Mouse (Mus musculus) MEL (cell line): ENCODE data around the gene Vps37d. TPM values are rescaled to one million over a fixed set of nuclear protein-coding genes. Genes with fewer than 3 reads are reported as not detected.
A peak's percentile ranks its signal among the peaks of the same experiment; 100 is the strongest.

Experiments
- DNase-seq: peaks from one replicate; pipeline ENCODE4 v3.0.0; 2011; ENCODE audit warnings: low read depth, low spot score
- H3K27ac ChIP-seq: 2 replicates; pipeline ENCODE4 v1.5.1; 2012; ENCODE audit warnings: low read depth, mild to moderate bottlenecking, control low read depth, low read length, moderate library complexity; ENCODE audit not compliant: control insufficient read depth
- H3K27me3 ChIP-seq, 2 experiments: fragments of 150-350 bp in 1 of 2; sonication (generic) in 1 of 2; 2 replicates each; pipeline ENCODE4 v1.6.1; 2012; ENCODE audit warnings: low read length in 2 of 2, mild to moderate bottlenecking in 2 of 2, improper control_type of control experiment in 1 of 2, moderate library complexity in 1 of 2; ENCODE audit not compliant: insufficient read depth in 2 of 2, control insufficient read depth in 1 of 2
- H3K36me3 ChIP-seq, 2 experiments: 2 replicates each; pipeline ENCODE4 v1.6.1; 2012 to 2014; ENCODE audit warnings: low read length in 2 of 2, improper control_type of control experiment in 1 of 2, inconsistent platforms in 1 of 2, mild to moderate bottlenecking in 1 of 2; ENCODE audit not compliant: insufficient read depth in 2 of 2, control insufficient read depth in 1 of 2
- H3K4me1 ChIP-seq, 2 experiments: fragments of 150-350 bp in 1 of 2; sonication (generic) in 1 of 2; 2 replicates each; pipeline ENCODE4 v1.6.1; 2012; ENCODE audit warnings: low read length in 2 of 2, improper control_type of control experiment in 1 of 2, mild to moderate bottlenecking in 1 of 2; ENCODE audit not compliant: insufficient read depth in 2 of 2, control insufficient read depth in 1 of 2
- H3K4me3 ChIP-seq, 2 experiments: fragments of 150-350 bp in 1 of 2; sonication (generic) in 1 of 2; 2 replicates each; pipeline ENCODE4 v1.5.1; 2012; ENCODE audit warnings: low read depth in 2 of 2, low read length in 2 of 2, mild to moderate bottlenecking in 2 of 2, moderate library complexity in 2 of 2, control low read depth in 1 of 2, improper control_type of control experiment in 1 of 2; ENCODE audit not compliant: control insufficient read depth in 1 of 2, insufficient read depth in 1 of 2
- H3K79me2 ChIP-seq: 2 replicates; pipeline ENCODE4 v1.6.1; 2012; ENCODE audit warnings: mild to moderate bottlenecking, low read length, moderate library complexity; ENCODE audit not compliant: control insufficient read depth, poor library complexity, insufficient read depth
- H3K9ac ChIP-seq: 2 replicates; pipeline ENCODE4 v1.6.1; 2012; ENCODE audit warnings: low read depth, mild to moderate bottlenecking, control low read depth, low read length, moderate library complexity; ENCODE audit not compliant: control insufficient read depth, poor library complexity, severe bottlenecking
- H3K9me3 ChIP-seq: fragments of 150-350 bp; sonication (generic); replicated peaks from 2 replicates; pipeline ENCODE4 v1.6.1; 2012; ENCODE audit warnings: mild to moderate bottlenecking, low read length, improper control_type of control experiment, moderate library complexity; ENCODE audit not compliant: insufficient read depth
- CTCF ChIP-seq, 3 experiments: IDR thresholded peaks in 2 of 3; conservative IDR thresholded peaks in 1 of 3; 2 replicates each; pipeline ENCODE4 v1.5.1; 2011 to 2012; ENCODE audit warnings: low read length in 3 of 3, low read depth in 2 of 3, mild to moderate bottlenecking in 2 of 3, improper control_type of control experiment in 1 of 3, inconsistent platforms in 1 of 3, mixed read lengths in 1 of 3, moderate library complexity in 1 of 3; ENCODE audit not compliant: control insufficient read depth in 1 of 3, insufficient read depth in 1 of 3, poor library complexity in 1 of 3, severe bottlenecking in 1 of 3
- ELF1 ChIP-seq: IDR thresholded peaks from 2 replicates; pipeline ENCODE4 v1.6.1; 2014; ENCODE audit warnings: low read depth, mild to moderate bottlenecking, inconsistent platforms, low read length, improper control_type of control experiment, moderate library complexity
- ETS1 ChIP-seq: IDR thresholded peaks from 2 replicates; pipeline ENCODE4 v1.6.1; 2012; ENCODE audit warnings: low read depth, mild to moderate bottlenecking, inconsistent platforms, low read length, improper control_type of control experiment, moderate library complexity
- GABPA ChIP-seq: IDR thresholded peaks from 2 replicates; pipeline ENCODE4 v1.6.1; 2012; ENCODE audit warnings: low read depth, mild to moderate bottlenecking, inconsistent platforms, low read length, improper control_type of control experiment, moderate library complexity
- GATA1 ChIP-seq: IDR thresholded peaks from 2 replicates; pipeline ENCODE4 v1.6.1; 2011; ENCODE audit warnings: low read depth, low read length, improper control_type of control experiment
- HCFC1 ChIP-seq: IDR thresholded peaks from 2 replicates; pipeline ENCODE4 v1.6.1; 2012; ENCODE audit warnings: low read depth, mild to moderate bottlenecking, inconsistent platforms, low read length, improper control_type of control experiment, moderate library complexity
- JUND ChIP-seq: IDR thresholded peaks from 2 replicates; pipeline ENCODE4 v1.6.1; 2011; ENCODE audit warnings: low read depth, mild to moderate bottlenecking, improper control_type of control experiment, low read length
- MAFK ChIP-seq: IDR thresholded peaks from 2 replicates; pipeline ENCODE4 v1.6.1; 2011; ENCODE audit warnings: low read depth, mild to moderate bottlenecking, low read length, improper control_type of control experiment, borderline replicate concordance
- MAZ ChIP-seq: IDR thresholded peaks from 2 replicates; pipeline ENCODE4 v1.6.1; 2012; ENCODE audit warnings: low read depth, mild to moderate bottlenecking, inconsistent platforms, low read length, improper control_type of control experiment
- MEF2A ChIP-seq: IDR thresholded peaks from 2 replicates; pipeline ENCODE4 v1.6.1; 2014; ENCODE audit warnings: low read depth, mild to moderate bottlenecking, inconsistent platforms, low read length, improper control_type of control experiment; ENCODE audit not compliant: poor library complexity, insufficient replicate concordance, severe bottlenecking; ENCODE audit errors: extremely low read depth
- NRF1 ChIP-seq: IDR thresholded peaks from 2 replicates; pipeline ENCODE4 v1.6.1; 2014; ENCODE audit warnings: low read depth, mild to moderate bottlenecking, inconsistent platforms, low read length, improper control_type of control experiment, moderate library complexity; ENCODE audit not compliant: poor library complexity, insufficient read depth, severe bottlenecking
- POLR2AphosphoS2 ChIP-seq: IDR thresholded peaks from 2 replicates; pipeline ENCODE4 v1.6.1; 2011; ENCODE audit warnings: low read length, improper control_type of control experiment
- POLR2AphosphoS5 ChIP-seq: IDR thresholded peaks from 2 replicates; pipeline ENCODE4 v1.6.1; 2012; ENCODE audit warnings: low read depth, borderline replicate concordance, mild to moderate bottlenecking, inconsistent platforms, low read length, moderate library complexity, mixed read lengths
- RAD21 ChIP-seq: IDR thresholded peaks from 2 replicates; pipeline ENCODE4 v1.6.1; 2011; ENCODE audit warnings: mild to moderate bottlenecking, low read depth, low read length, improper control_type of control experiment
- RCOR1 ChIP-seq: IDR thresholded peaks from 2 replicates; pipeline ENCODE4 v1.6.1; 2012; ENCODE audit warnings: low read depth, mild to moderate bottlenecking, inconsistent platforms, low read length, improper control_type of control experiment
- TAL1 ChIP-seq: IDR thresholded peaks from 2 replicates; pipeline ENCODE4 v1.6.1; 2012; ENCODE audit warnings: mild to moderate bottlenecking, inconsistent platforms, low read length, moderate library complexity, mixed read lengths
- TBP ChIP-seq: IDR thresholded peaks from 2 replicates; pipeline ENCODE4 v1.8.0; 2011; ENCODE audit warnings: low read depth, low read length, improper control_type of control experiment
- UBTF ChIP-seq: IDR thresholded peaks from 2 replicates; pipeline ENCODE4 v1.6.1; 2012; ENCODE audit warnings: low read depth, mild to moderate bottlenecking, inconsistent platforms, low read length, improper control_type of control experiment, moderate library complexity, borderline replicate concordance; ENCODE audit not compliant: insufficient read depth
- USF1 ChIP-seq: IDR thresholded peaks from 2 replicates; pipeline ENCODE4 v1.6.1; 2014; ENCODE audit warnings: low read depth, mild to moderate bottlenecking, inconsistent platforms, low read length, improper control_type of control experiment, moderate library complexity
- USF2 ChIP-seq, 2 experiments: IDR thresholded peaks; 2 replicates each; pipeline ENCODE4 v1.6.1; 2011 to 2012; ENCODE audit warnings: improper control_type of control experiment in 2 of 2, low read length in 2 of 2, borderline replicate concordance in 1 of 2, inconsistent platforms in 1 of 2, low read depth in 1 of 2, mild to moderate bottlenecking in 1 of 2; ENCODE audit not compliant: insufficient read depth in 1 of 2
- ZC3H11A ChIP-seq: IDR thresholded peaks from 2 replicates; pipeline ENCODE4 v1.6.1; 2012; ENCODE audit warnings: low read depth, mild to moderate bottlenecking, inconsistent platforms, low read length, improper control_type of control experiment
- polyA plus RNA-seq, 2 experiments: library from polyadenylated mRNA; stranded (reverse) in 1 of 2; unstranded in 1 of 2; fragments of >175 nt in 1 of 2; fragments of >200 nt in 1 of 2; gene quantifications; 2 replicates each; pipeline versions ENCODE4 v1.2.1 to v1.2.4; 2012; ENCODE audit warnings: low replicate concordance in 2 of 2, low read depth in 1 of 2; ENCODE audit not compliant: insufficient read length in 2 of 2, insufficient read depth in 1 of 2, missing spikeins in 1 of 2
- total RNA-seq: library from RNA; depleted of rRNA; stranded (reverse); fragments of 300-350 nt; gene quantifications from 2 replicates; pipeline ENCODE4 v1.2.3, GENCODE M21; 2012

Gene Vps37d
- total and polyA plus RNA-seq, 3 experiments = 0.31 to 1.2 TPM; not detected in 1

GRCm38 (mm10) chr5:135034593-135034992 lies 43.5 kb downstream of the Vps37d start:
- no peak for TF ChIP-seq MAZ
- peak; percentile 47 to 66 (median 56) for TF ChIP-seq CTCF (IDR thresholded peaks at IDR 0.05 in 2 of 3, conservative IDR thresholded peaks at IDR 0.05 in 1 of 3; ENCODE audit: control insufficient read depth in 1 of 3, insufficient read depth in 1 of 3, low read depth in 2 of 3, low read length in 3 of 3, poor library complexity in 1 of 3, severe bottlenecking in 1 of 3)
- no peak for TF ChIP-seq RCOR1
- TF ChIP-seq ETS1 = no peak
- no peaks in the 10 kb centered on the region for H3K79me2 ChIP-seq
- no peak overlapping the region for H3K4me3 ChIP-seq
- DNase-seq = peak; percentile 26
- no peak overlapping the region for H3K27ac ChIP-seq
- no peak overlapping the region for H3K9ac ChIP-seq
- H3K36me3 ChIP-seq = peaks cover 0 to 1% of the 10 kb centered on the region in 2 experiments; a peak in 2 of 4 replicates
- H3K4me1 ChIP-seq = peaks cover 0 to under 1% of the 10 kb centered on the region in 2 experiments; a peak in 2 of 4 replicates
- no peaks in the 10 kb centered on the region for H3K9me3 ChIP-seq
- H3K27me3 ChIP-seq = no peaks in the 10 kb centered on the region

- H3K27me3 ChIP-seq = no peaks in the 10 kb centered on the region
- H3K4me3 ChIP-seq = no peak overlapping the region
- H3K36me3 ChIP-seq = peaks cover 0 to 8% of the 10 kb centered on the region in 2 experiments; a peak in 2 of 4 replicates
- H3K9ac ChIP-seq = no peak overlapping the region
- H3K79me2 ChIP-seq = no peaks in the 10 kb centered on the region
- peaks cover 2 to 12% of the 10 kb centered on the region in 2 experiments for H3K4me1 ChIP-seq
- no peak overlapping the region for H3K27ac ChIP-seq
- no peak for DNase-seq
- H3K9me3 ChIP-seq = no peaks in the 10 kb centered on the region
- 0 out of 2 replicates have a peak, but pooled peaks have one; percentile 20 for TF ChIP-seq USF1
- TF ChIP-seq USF2 (IDR thresholded peaks at IDR 0.05; ENCODE audit: borderline replicate concordance in 1 of 2, insufficient read depth in 1 of 2, low read depth in 1 of 2, low read length in 2 of 2) = no peak
- no peak for TF ChIP-seq GABPA
- TF ChIP-seq ETS1 = no peak
- TF ChIP-seq ELF1 = no peak
- TF ChIP-seq TBP = no peak
- no peak for TF ChIP-seq RAD21
Measured at GRCm38 (mm10) chr5:135032581-135032980, 45.5 kb downstream of the Vps37d start.

- Histone ChIP-seq H3K4me3 (peak overlapping the region in 1 of 2 experiments; percentile 42; a peak in 2 of 4 replicates), H3K36me3 (peaks cover 0 to 20% of the 10 kb centered on the region in 2 experiments; a peak in 2 of 4 replicates), H3K4me1 (peaks cover 12 to 31% of the 10 kb centered on the region in 2 experiments), H3K79me2 (no peaks in the 10 kb centered on the region), H3K27ac (peak overlapping the region; percentile 57), H3K9ac (peak overlapping the region; percentile 40; the same call in 1 of the 2 replicates), H3K27me3 (no peaks in the 10 kb centered on the region), H3K9me3 (no peaks in the 10 kb centered on the region)
- peak; percentile 90 for DNase-seq
- TF ChIP-seq HCFC1 = peak; percentile 37; the same call in 1 of the 2 replicates
- 0 out of 2 replicates have a peak, but pooled peaks have one; percentile 11 for TF ChIP-seq MAZ
- TF ChIP-seq UBTF = no peak
- peak; percentile 90 for TF ChIP-seq RCOR1
- TF ChIP-seq JUND = no peak
- peak; percentile 53; the same call in 1 of the 2 replicates for TF ChIP-seq TBP
- TF ChIP-seq GATA1 = peak; percentile 47; the same call in 1 of the 2 replicates
- no peak for TF ChIP-seq MEF2A
- no peak for TF ChIP-seq MAFK
- no peak for TF ChIP-seq POLR2AphosphoS2
- TF ChIP-seq POLR2AphosphoS5 = no peak
- no peak for TF ChIP-seq NRF1
- peak; percentile 40 for TF ChIP-seq TAL1
- TF ChIP-seq ELF1 = no peak
- TF ChIP-seq ZC3H11A = no peak
- TF ChIP-seq RAD21 = no peak
Measured at GRCm38 (mm10) chr5:135029007-135029854, 48.8 kb downstream of the Vps37d start.
